Mouse (Mus musculus) testis, adult 2 months (tissue): ENCODE data around the gene Vmn1r199. TPM values are rescaled to one million over a fixed set of nuclear protein-coding genes. Genes with fewer than 3 reads are reported as not detected.

Experiments used
- H3K27ac ChIP-seq: fragments of 200-500 bp; 2 replicates; pipeline ENCODE4 v1.5.1; 2012; ENCODE audit warnings: low read depth, low read length; ENCODE audit not compliant: control insufficient read depth, insufficient read depth
- H3K27me3 ChIP-seq: fragments of 200-500 bp; 2 replicates; pipeline ENCODE4 v1.6.1; 2012; ENCODE audit warnings: mild to moderate bottlenecking, low read length, moderate library complexity; ENCODE audit not compliant: control insufficient read depth, insufficient read depth
- H3K36me3 ChIP-seq: fragments of 200-500 bp; 2 replicates; pipeline ENCODE4 v1.6.1; 2012; ENCODE audit warnings: mild to moderate bottlenecking, low read length; ENCODE audit not compliant: control insufficient read depth, insufficient read depth
- H3K4me1 ChIP-seq: fragments of 200-500 bp; 2 replicates; pipeline ENCODE4 v1.6.1; 2012; ENCODE audit warnings: low read length; ENCODE audit not compliant: control insufficient read depth, insufficient read depth
- H3K4me3 ChIP-seq: fragments of 200-500 bp; 2 replicates; pipeline ENCODE4 v1.5.1; 2012; ENCODE audit warnings: low read depth, mild to moderate bottlenecking, low read length, moderate library complexity, mixed read lengths; ENCODE audit not compliant: control insufficient read depth
- CTCF ChIP-seq: fragments of 200-500 bp; IDR thresholded peaks from 2 replicates; pipeline ENCODE4 v1.5.1; 2012; ENCODE audit warnings: low read depth, mild to moderate bottlenecking, inconsistent platforms, low read length, moderate library complexity; ENCODE audit not compliant: control insufficient read depth, insufficient read depth, insufficient replicate concordance
- POLR2A ChIP-seq: fragments of 200-500 bp; IDR thresholded peaks from 2 replicates; pipeline ENCODE4 v1.6.1; 2012; ENCODE audit warnings: low read depth, mild to moderate bottlenecking, inconsistent platforms, low read length, moderate library complexity; ENCODE audit not compliant: control insufficient read depth
- polyA plus RNA-seq: library from polyadenylated mRNA; depleted of rRNA; stranded (reverse); fragments of >200 nt; gene quantifications from 2 replicates; pipeline ENCODE4 v1.2.3, GENCODE M21; 2012; rRNA removed

The Vmn1r199 gene
- polyA plus RNA-seq, 1 experiment: not detected

DNA sequence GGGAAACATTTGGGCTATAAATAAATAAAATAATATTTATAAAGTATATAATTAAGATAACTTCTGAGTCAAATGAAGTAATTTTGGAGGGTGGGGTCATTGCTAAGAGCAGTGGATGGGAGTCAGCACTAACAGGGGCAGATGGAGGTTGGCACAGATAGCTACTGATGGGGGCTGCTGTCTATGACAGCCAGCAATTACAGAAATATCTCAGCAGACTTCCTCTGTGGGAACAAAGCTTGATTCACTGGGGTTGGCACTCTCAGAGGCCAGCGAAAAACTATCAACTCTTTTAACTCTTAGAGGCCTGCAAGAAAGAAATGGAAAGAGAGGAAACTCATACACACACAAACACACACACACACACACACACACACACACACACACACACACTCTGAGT lies 23.4 kb downstream of the Vmn1r199 start:
- TF ChIP-seq CTCF (no peak), POLR2A (no peak)
- Histone ChIP-seq H3K27ac (no peak overlapping the region), H3K4me3 (no peak overlapping the region), H3K36me3 (no peaks in the 10 kb centered on the region), H3K27me3 (no peaks in the 10 kb centered on the region), H3K4me1 (no peaks in the 10 kb centered on the region)

Other genes starting within 250 kb of the Vmn1r199 start
- gene Vmn1r191, start 195.8 kb upstream of the Vmn1r199 start, polyA plus RNA-seq: not detected in 2 replicates
- gene Vmn1r192, start 188.7 kb upstream of the Vmn1r199 start, polyA plus RNA-seq: not detected in 2 replicates
- not detected in 2 replicates for gene Vmn1r193, start 156.7 kb upstream of the Vmn1r199 start, polyA plus RNA-seq
- not detected in 2 replicates for gene Vmn1r194, start 135.6 kb upstream of the Vmn1r199 start, polyA plus RNA-seq
- gene Vmn1r195, start 109.3 kb upstream of the Vmn1r199 start, polyA plus RNA-seq: not detected in 2 replicates
- gene Vmn1r196, start 89.9 kb upstream of the Vmn1r199 start, polyA plus RNA-seq: not detected in 2 replicates
- gene Vmn1r197, start 55.2 kb upstream of the Vmn1r199 start, polyA plus RNA-seq: not detected in 2 replicates
- not detected in 2 replicates for gene Vmn1r198, start 29.5 kb upstream of the Vmn1r199 start, polyA plus RNA-seq
- gene Vmn1r200, start 10.6 kb downstream of the Vmn1r199 start, polyA plus RNA-seq: not detected in 2 replicates
- not detected in 2 replicates for gene Vmn1r201, start 92.1 kb downstream of the Vmn1r199 start, polyA plus RNA-seq
- gene Vmn1r202, start 125.6 kb downstream of the Vmn1r199 start, polyA plus RNA-seq: not detected in 2 replicates
- not detected in 2 replicates for gene Vmn1r203, start 138.3 kb downstream of the Vmn1r199 start, polyA plus RNA-seq
- gene Vmn1r204, start 173.4 kb downstream of the Vmn1r199 start, polyA plus RNA-seq: not detected in 2 replicates
- gene Vmn1r205, start 213.2 kb downstream of the Vmn1r199 start, polyA plus RNA-seq: not detected in 2 replicates
- not detected in 2 replicates for gene Vmn1r206, start 244.4 kb downstream of the Vmn1r199 start, polyA plus RNA-seq